Mouse (Mus musculus) cerebellum, adult 18-20 months (tissue): ENCODE data around the gene Dazap2.

Experiments
- DNase-seq, 2 experiments: peaks; one replicate each; pipeline ENCODE4 v3.0.0; 2021

Gene Dazap2

GRCm38 (mm10) chr15:100639972-100640750 is 25.0 kb downstream of the Dazap2 start:
- DNase-seq, result no peak

GRCm38 (mm10) chr15:100641226-100641810 is 26.2 kb downstream of the Dazap2 start:
- DNase-seq, result no peak

- DNase-seq, result no peak
These were observed 27.3 kb downstream of the Dazap2 start for GRCm38 (mm10) chr15:100642451-100642850.

- peak; percentile 64 to 73 for DNase-seq
These were observed 31.0 kb downstream of the Dazap2 start for GRCm38 (mm10) chr15:100646161-100646560.

- DNase-seq, result peak; percentile 46 to 48
These were observed 35.0 kb downstream of the Dazap2 start for GRCm38 (mm10) chr15:100650111-100650510.

- DNase-seq, result no peak
These were observed 36.5 kb downstream of the Dazap2 start for GRCm38 (mm10) chr15:100651610-100652009.

GRCm38 (mm10) chr15:100654271-100654670 is 39.1 kb downstream of the Dazap2 start:
- no peak for DNase-seq

GRCm38 (mm10) chr15:100655201-100655600 is 40.1 kb downstream of the Dazap2 start:
- no peak for DNase-seq

- peak; percentile 45 to 49 for DNase-seq
These were observed 45.2 kb downstream of the Dazap2 start for GRCm38 (mm10) chr15:100660306-100660705.

GRCm38 (mm10) chr15:100660805-100661204 is 45.7 kb downstream of the Dazap2 start:
- DNase-seq, result no peak

GRCm38 (mm10) chr15:100664813-100665274 is 49.7 kb downstream of the Dazap2 start:
- DNase-seq, result no peak

- DNase-seq, result no peak
These were observed 50.5 kb downstream of the Dazap2 start for GRCm38 (mm10) chr15:100665411-100666218.

GRCm38 (mm10) chr15:100666219-100666696 is 51.1 kb downstream of the Dazap2 start:
- no peak for DNase-seq

- DNase-seq, result no peak
These were observed 51.7 kb downstream of the Dazap2 start for GRCm38 (mm10) chr15:100666851-100667250.

- no peak for DNase-seq
These were observed 52.3 kb downstream of the Dazap2 start for GRCm38 (mm10) chr15:100667420-100667819.

GRCm38 (mm10) chr15:100667871-100668545 is 52.9 kb downstream of the Dazap2 start:
- no peak for DNase-seq

GRCm38 (mm10) chr15:100669337-100669736 is 54.2 kb downstream of the Dazap2 start, which contains the start of gene Bin2:
Bin2 (minus strand) TSS chr15:100669553.
- no peak for DNase-seq

GRCm38 (mm10) chr15:100670004-100670403 is 54.9 kb downstream of the Dazap2 start:
- no peak for DNase-seq
